Mouse (Mus musculus): ENCODE measurements around the gene Adamts20.

GRCm38 (mm10) chr15:94457636-94458390 is 7.4 kb downstream of the Adamts20 start:
- TF ChIP-seq GATA1 (IDR thresholded peaks at IDR 0.05; ENCODE audit: low read depth, low read length) = no peak
- no peak for TF ChIP-seq CTCF (IDR thresholded peaks at IDR 0.05 in 2 of 3, conservative IDR thresholded peaks at IDR 0.05 in 1 of 3; ENCODE audit: control insufficient read depth in 1 of 3, insufficient read depth in 1 of 3, low read depth in 2 of 3, low read length in 3 of 3, poor library complexity in 1 of 3, severe bottlenecking in 1 of 3)
- no peak for TF ChIP-seq CHD1 (IDR thresholded peaks at IDR 0.05; ENCODE audit: low read depth, low read length)
- no peak for TF ChIP-seq MAX (IDR thresholded peaks at IDR 0.05; ENCODE audit: low read length)
- no peak for TF ChIP-seq SIN3A (IDR thresholded peaks at IDR 0.05; ENCODE audit: low read length)
- TF ChIP-seq MEF2A (IDR thresholded peaks at IDR 0.05; ENCODE audit: extremely low read depth, insufficient replicate concordance, low read depth, low read length, poor library complexity, severe bottlenecking) = no peak
- no peak for TF ChIP-seq E2F4 (IDR thresholded peaks at IDR 0.05; ENCODE audit: borderline replicate concordance, low read depth, low read length)
- no peak for TF ChIP-seq USF1 (IDR thresholded peaks at IDR 0.05; ENCODE audit: low read depth, low read length)
- TF ChIP-seq JUND (IDR thresholded peaks at IDR 0.05; ENCODE audit: low read depth, low read length) = no peak
- TF ChIP-seq ZC3H11A (IDR thresholded peaks at IDR 0.05; ENCODE audit: low read depth, low read length) = no peak
- no peak for TF ChIP-seq RCOR1 (IDR thresholded peaks at IDR 0.05; ENCODE audit: low read depth, low read length)
- no peak for TF ChIP-seq POLR2A (IDR thresholded peaks at IDR 0.05; ENCODE audit: control insufficient read depth in 1 of 2, insufficient read depth in 1 of 2, low read depth in 1 of 2, low read length in 2 of 2, poor library complexity in 1 of 2)

Data from MEL (cell line).